Mouse (Mus musculus): ENCODE data around the gene Maf. TPM values are rescaled to one million over a fixed set of nuclear protein-coding genes. Genes with fewer than 3 reads are reported as not detected.

Maf gene
- polyA plus RNA-seq, 1 experiment from 2014 or later, result 14.8 TPM

DNA sequence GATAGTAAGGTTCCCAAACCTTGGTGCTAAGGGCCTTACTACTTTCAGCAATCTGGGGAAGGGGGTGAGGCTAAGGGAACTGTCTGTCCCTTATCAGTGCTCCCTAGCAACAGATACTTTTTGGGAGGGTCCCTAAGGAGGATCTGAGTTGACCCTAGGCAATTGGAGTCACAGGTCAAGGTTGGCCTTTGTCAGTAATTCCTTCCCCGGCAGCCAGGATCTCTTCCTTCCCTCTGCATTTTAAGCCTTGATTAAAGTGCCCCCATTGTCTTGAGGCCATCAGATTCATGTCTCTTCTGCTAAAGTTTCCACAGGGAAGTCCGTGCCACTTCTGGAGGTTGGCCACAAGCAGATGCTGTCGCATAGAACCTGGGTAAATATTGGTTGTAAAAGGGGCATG lies 10.2 kb downstream of the Maf start:
- Histone ChIP-seq H3K4me1 (ENCODE audit: control insufficient read depth, insufficient read depth, low read length) (peaks cover 8% of the 10 kb centered on the region; the same call in 1 of the 2 replicates), H3K27me3 (replicated peaks; ENCODE audit: control insufficient read depth, insufficient read depth, low read length) (no peaks in the 10 kb centered on the region), H3K36me3 (ENCODE audit: control insufficient read depth, insufficient read depth, low read length) (no peaks in the 10 kb centered on the region), H3K9ac (ENCODE audit: low read depth, low read length) (no peak overlapping the region), H3K4me3 (ENCODE audit: low read depth, low read length) (no peak overlapping the region), H3K27ac (replicated peaks; ENCODE audit: low read depth, low read length) (no peak overlapping the region), H3K4me2 (ENCODE audit: low read depth, low read length) (no peak overlapping the region), H3K9me3 (ENCODE audit: control insufficient read depth, low read length) (no peaks in the 10 kb centered on the region)
- 42% methylated on average over 3 of the region's 3 CpGs for WGBS
- ATAC-seq (ENCODE audit: low read depth) (no peak), DNase-seq (ENCODE audit: low spot score) (no peak)

DNA sequence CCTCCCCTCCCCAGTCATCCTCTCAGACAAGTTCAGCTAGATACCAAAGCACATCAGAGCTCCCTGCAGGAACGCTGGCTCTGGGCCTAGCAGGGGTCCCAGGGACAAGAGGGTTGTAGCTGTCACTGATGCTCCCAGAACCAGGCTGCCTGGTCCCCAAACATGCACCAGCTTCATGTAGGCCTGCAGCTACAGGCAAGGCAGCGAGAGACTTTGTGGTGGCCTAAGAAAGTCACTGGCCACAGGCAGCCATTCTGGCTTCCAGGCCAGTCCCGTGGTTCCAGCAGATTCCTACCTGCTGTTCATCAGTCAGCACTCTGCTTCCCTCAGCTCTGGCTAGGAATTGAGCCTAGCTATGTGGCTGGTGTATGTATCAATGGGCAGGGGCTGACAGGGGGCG lies 10.9 kb downstream of the Maf start:
- ATAC-seq (ENCODE audit: low read depth) (no peak), DNase-seq (ENCODE audit: low spot score) (no peak)
- WGBS, result 72% methylated on average over 4 of the region's 4 CpGs

DNA sequence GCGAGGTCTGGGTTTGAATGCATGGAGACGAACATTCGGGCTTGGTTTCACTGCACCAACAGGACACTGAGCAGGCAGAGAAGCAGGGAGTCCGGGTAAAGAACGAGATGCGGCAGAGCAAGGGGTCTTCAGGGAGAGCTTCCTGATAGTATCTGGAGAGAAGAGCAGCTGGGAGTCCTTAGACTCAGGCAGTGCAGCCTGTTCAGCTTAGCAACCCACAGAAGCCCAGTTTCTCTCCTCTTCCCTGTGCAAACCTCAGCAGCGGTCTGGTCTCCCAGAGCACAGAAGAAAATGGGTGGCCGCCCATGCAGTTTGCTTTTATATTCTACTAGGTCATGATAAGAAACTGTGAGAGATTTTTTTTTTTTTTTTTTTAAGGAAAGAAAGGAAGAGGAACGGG lies 20.2 kb downstream of the Maf start:
- ATAC-seq (ENCODE audit: low read depth), result no peak
- Histone ChIP-seq H3K27me3 (replicated peaks; ENCODE audit: control insufficient read depth, insufficient read depth, low read length) (peaks cover 15% of the 10 kb centered on the region), H3K36me3 (ENCODE audit: control insufficient read depth, insufficient read depth, low read length) (no peaks in the 10 kb centered on the region), H3K9ac (ENCODE audit: low read depth, low read length) (no peak overlapping the region), H3K27ac (replicated peaks; ENCODE audit: low read depth, low read length) (no peak overlapping the region), H3K4me1 (ENCODE audit: control insufficient read depth, insufficient read depth, low read length) (no peaks in the 10 kb centered on the region; the same call in 1 of the 2 replicates), H3K9me3 (ENCODE audit: control insufficient read depth, low read length) (no peaks in the 10 kb centered on the region), H3K4me3 (ENCODE audit: low read depth, low read length) (no peak overlapping the region), H3K4me2 (ENCODE audit: low read depth, low read length) (no peak overlapping the region)
- WGBS, result 71% methylated on average over 9 of the region's 9 CpGs
- no peak for DNase-seq (ENCODE audit: low spot score)

More for the DNA sequence above, 10.9 kb downstream of the Maf start:
- H3K4me2 ChIP-seq (ENCODE audit: low read depth, low read length), result no peak overlapping the region
- no peak overlapping the region for H3K9ac ChIP-seq (ENCODE audit: low read depth, low read length)
- no peaks in the 10 kb centered on the region for H3K36me3 ChIP-seq (ENCODE audit: control insufficient read depth, insufficient read depth, low read length)
- no peak overlapping the region for H3K4me3 ChIP-seq (ENCODE audit: low read depth, low read length)
- no peak overlapping the region for H3K27ac ChIP-seq (replicated peaks; ENCODE audit: low read depth, low read length)
- no peaks in the 10 kb centered on the region for H3K27me3 ChIP-seq (replicated peaks; ENCODE audit: control insufficient read depth, insufficient read depth, low read length)
- peaks cover 8% of the 10 kb centered on the region; the same call in 1 of the 2 replicates for H3K4me1 ChIP-seq (ENCODE audit: control insufficient read depth, insufficient read depth, low read length)
- no peaks in the 10 kb centered on the region for H3K9me3 ChIP-seq (ENCODE audit: control insufficient read depth, low read length)

DNA sequence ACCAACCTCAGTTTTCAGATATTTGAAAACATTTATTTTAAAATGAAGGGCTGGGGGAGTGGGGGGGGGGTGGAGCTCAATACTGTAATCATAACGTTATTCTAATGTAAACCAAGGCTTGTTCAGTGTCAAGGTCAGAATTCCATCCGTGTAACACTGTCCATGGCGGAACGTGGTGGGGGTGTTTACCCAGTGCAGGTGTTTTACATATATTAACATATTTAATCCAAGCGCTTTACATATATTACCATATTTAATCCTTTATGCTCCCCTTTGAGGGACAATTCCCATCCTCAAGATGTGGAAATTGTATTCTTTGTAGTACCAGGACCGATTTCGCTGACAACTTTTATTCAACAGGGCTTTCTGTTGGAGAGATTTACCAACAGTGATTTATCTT lies 24.3 kb downstream of the Maf start:
- WGBS, result 70% methylated on average over 7 of the region's 7 CpGs
- Histone ChIP-seq H3K27ac (replicated peaks; ENCODE audit: low read depth, low read length) (no peak overlapping the region), H3K4me1 (ENCODE audit: control insufficient read depth, insufficient read depth, low read length) (0 out of 2 replicates have a peak, but pooled peaks cover 4% of the 10 kb centered on the region), H3K4me3 (ENCODE audit: low read depth, low read length) (no peak overlapping the region), H3K9me3 (ENCODE audit: control insufficient read depth, low read length) (no peaks in the 10 kb centered on the region), H3K27me3 (replicated peaks; ENCODE audit: control insufficient read depth, insufficient read depth, low read length) (peaks cover 2% of the 10 kb centered on the region), H3K4me2 (ENCODE audit: low read depth, low read length) (no peak overlapping the region), H3K9ac (ENCODE audit: low read depth, low read length) (no peak overlapping the region), H3K36me3 (ENCODE audit: control insufficient read depth, insufficient read depth, low read length) (no peaks in the 10 kb centered on the region)
- DNase-seq (ENCODE audit: low spot score) (no peak), ATAC-seq (ENCODE audit: low read depth) (no peak)

DNA sequence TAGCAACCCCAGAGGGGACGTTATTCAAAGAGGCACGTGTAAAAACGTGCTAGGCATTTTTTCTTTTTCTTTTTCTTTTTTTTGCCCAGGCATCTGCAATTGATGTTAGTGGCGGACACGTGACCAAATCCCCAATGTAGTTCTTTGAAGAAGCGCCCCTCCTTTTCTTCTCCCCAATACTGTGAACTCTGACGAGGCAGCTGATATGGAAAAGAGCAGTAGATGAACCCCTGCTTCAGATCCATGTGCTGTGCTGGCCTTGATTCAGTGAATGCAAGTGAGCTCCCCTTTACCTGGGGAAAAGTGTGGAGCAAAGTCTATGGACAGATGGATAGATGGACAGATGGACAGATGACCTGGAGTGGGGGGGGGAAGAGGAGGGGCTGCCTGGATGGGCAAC lies 28.1 kb downstream of the Maf start:
- Histone ChIP-seq H3K9ac (ENCODE audit: low read depth, low read length) (no peak overlapping the region), H3K36me3 (ENCODE audit: control insufficient read depth, insufficient read depth, low read length) (no peaks in the 10 kb centered on the region), H3K4me2 (ENCODE audit: low read depth, low read length) (no peak overlapping the region), H3K9me3 (ENCODE audit: control insufficient read depth, low read length) (no peaks in the 10 kb centered on the region), H3K4me1 (ENCODE audit: control insufficient read depth, insufficient read depth, low read length) (0 out of 2 replicates have a peak, but pooled peaks cover 4% of the 10 kb centered on the region), H3K27me3 (replicated peaks; ENCODE audit: control insufficient read depth, insufficient read depth, low read length) (no peaks in the 10 kb centered on the region), H3K27ac (replicated peaks; ENCODE audit: low read depth, low read length) (no peak overlapping the region), H3K4me3 (ENCODE audit: low read depth, low read length) (no peak overlapping the region)
- peak; percentile 24 for DNase-seq (ENCODE audit: low spot score)
- no peak for ATAC-seq (ENCODE audit: low read depth)
- 37% methylated on average over 7 of the region's 7 CpGs for WGBS

DNA sequence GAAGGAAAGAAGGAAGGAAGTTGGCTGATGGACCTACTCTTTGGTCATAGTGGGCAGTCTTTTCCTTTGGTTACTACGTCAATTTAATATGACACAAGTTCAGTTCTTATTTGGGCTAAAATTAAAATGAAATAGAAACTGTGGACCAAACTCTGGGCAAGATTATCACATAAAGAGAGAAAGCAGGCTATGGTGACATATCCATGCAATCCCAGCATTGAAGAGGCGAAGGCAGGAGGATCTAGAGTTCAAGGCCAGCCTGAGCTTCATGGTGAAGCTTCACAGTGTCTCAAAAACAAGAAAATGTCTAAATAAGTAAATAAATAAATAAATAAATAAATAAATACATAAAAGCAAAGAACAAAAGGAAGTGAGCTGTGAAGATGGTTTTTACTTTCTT lies 42.7 kb downstream of the Maf start:
- Histone ChIP-seq H3K4me1 (ENCODE audit: control insufficient read depth, insufficient read depth, low read length) (peaks cover 8% of the 10 kb centered on the region; the same call in 1 of the 2 replicates), H3K9me3 (ENCODE audit: control insufficient read depth, low read length) (no peaks in the 10 kb centered on the region), H3K36me3 (ENCODE audit: control insufficient read depth, insufficient read depth, low read length) (no peaks in the 10 kb centered on the region), H3K4me3 (ENCODE audit: low read depth, low read length) (no peak overlapping the region), H3K27ac (replicated peaks; ENCODE audit: low read depth, low read length) (no peak overlapping the region), H3K27me3 (replicated peaks; ENCODE audit: control insufficient read depth, insufficient read depth, low read length) (no peaks in the 10 kb centered on the region), H3K4me2 (ENCODE audit: low read depth, low read length) (no peak overlapping the region), H3K9ac (ENCODE audit: low read depth, low read length) (no peak overlapping the region)
- ATAC-seq (ENCODE audit: low read depth) (no peak), DNase-seq (ENCODE audit: low spot score) (no peak)
- WGBS, result 89% methylated on average over 2 of the region's 2 CpGs

DNA sequence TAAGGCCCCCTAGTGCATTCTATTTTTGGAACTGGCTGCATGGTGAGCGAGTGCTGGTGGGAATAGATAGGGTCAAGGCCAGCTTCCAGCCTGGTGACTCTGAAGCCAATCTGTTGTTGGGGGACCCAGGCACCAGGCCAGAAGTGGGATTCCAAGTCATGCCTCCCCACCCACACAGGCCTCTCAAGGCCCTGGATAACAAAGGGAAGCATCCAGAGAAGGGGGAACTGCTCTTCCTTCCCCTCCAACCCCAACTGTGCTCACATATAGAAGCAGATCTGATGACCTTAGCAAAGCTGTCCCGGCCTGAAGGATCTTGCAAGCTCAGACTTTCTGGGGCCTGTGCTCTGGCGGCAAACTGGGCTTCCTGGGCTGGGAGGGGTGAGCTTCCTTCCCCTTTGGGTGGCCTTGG lies 57.5 kb downstream of the Maf start:
- H3K36me3 ChIP-seq (ENCODE audit: control insufficient read depth, insufficient read depth, low read length), result no peaks in the 10 kb centered on the region
- H3K27ac ChIP-seq (replicated peaks; ENCODE audit: low read depth, low read length), result no peak overlapping the region
- no peak for ATAC-seq (ENCODE audit: low read depth)
- no peaks in the 10 kb centered on the region for H3K27me3 ChIP-seq (replicated peaks; ENCODE audit: control insufficient read depth, insufficient read depth, low read length)
- no peak overlapping the region for H3K9ac ChIP-seq (ENCODE audit: low read depth, low read length)
- no peaks in the 10 kb centered on the region for H3K4me1 ChIP-seq (ENCODE audit: control insufficient read depth, insufficient read depth, low read length)
- H3K4me3 ChIP-seq (ENCODE audit: low read depth, low read length), result no peak overlapping the region
- H3K4me2 ChIP-seq (ENCODE audit: low read depth, low read length), result no peak overlapping the region
- peak; percentile 23 for DNase-seq (ENCODE audit: low spot score)
- H3K9me3 ChIP-seq (ENCODE audit: control insufficient read depth, low read length), result 0 out of 2 replicates have a peak, but pooled peaks cover 4% of the 10 kb centered on the region
- WGBS, result 78% methylated on average over 3 of the region's 3 CpGs

DNA sequence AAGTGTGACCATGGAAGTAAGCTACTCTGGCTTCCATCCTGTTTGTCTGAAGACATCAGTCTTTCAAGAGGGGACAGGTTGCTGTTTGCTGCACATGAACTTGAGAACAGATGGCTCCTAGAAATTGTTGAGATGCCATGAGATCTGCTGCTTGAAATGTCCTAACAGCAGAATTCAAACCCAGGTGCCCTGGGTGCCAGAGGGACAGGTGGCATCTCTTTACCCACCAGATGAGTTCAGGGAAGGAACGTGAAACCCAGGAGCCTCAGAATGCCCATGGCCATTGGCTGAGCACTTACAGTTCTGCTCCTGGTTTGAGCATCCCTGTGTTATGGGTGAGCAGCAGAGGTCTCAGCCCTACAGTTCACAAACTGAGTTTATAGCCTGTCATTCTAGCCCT lies 62.5 kb downstream of the Maf start:
- 82% methylated on average over 1 of the region's 1 CpGs for WGBS
- Histone ChIP-seq H3K4me3 (ENCODE audit: low read depth, low read length) (no peak overlapping the region), H3K27ac (replicated peaks; ENCODE audit: low read depth, low read length) (no peak overlapping the region), H3K4me2 (ENCODE audit: low read depth, low read length) (no peak overlapping the region), H3K4me1 (ENCODE audit: control insufficient read depth, insufficient read depth, low read length) (no peaks in the 10 kb centered on the region), H3K27me3 (replicated peaks; ENCODE audit: control insufficient read depth, insufficient read depth, low read length) (no peaks in the 10 kb centered on the region), H3K36me3 (ENCODE audit: control insufficient read depth, insufficient read depth, low read length) (no peaks in the 10 kb centered on the region), H3K9me3 (ENCODE audit: control insufficient read depth, low read length) (0 out of 2 replicates have a peak, but pooled peaks cover 4% of the 10 kb centered on the region), H3K9ac (ENCODE audit: low read depth, low read length) (no peak overlapping the region)
- no peak for ATAC-seq (ENCODE audit: low read depth)
- no peak for DNase-seq (ENCODE audit: low spot score)

DNA sequence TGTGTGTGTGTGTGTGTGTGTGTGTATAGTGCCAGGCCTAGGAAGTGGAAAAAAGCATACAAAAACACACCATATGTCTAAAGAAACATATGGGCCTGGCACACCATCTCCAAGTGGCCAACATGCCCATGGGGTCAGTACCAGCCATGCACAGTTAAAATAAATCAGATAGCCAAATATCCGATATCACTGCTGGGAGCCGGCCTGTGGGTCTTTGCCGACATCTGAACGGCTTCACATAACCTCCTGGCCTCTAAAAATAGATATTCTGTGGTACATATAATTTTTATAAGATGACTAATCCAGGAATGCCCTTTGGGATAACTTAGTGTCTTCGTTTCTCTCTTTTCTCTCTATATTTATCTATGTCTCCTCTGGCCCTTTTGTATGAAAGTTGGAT lies 65.7 kb downstream of the Maf start:
- whole genome bisulfite sequencing, result 92% methylated on average over 5 of the region's 5 CpGs
- Histone ChIP-seq H3K4me1 (ENCODE audit: control insufficient read depth, insufficient read depth, low read length) (no peaks in the 10 kb centered on the region), H3K9me3 (ENCODE audit: control insufficient read depth, low read length) (no peaks in the 10 kb centered on the region), H3K9ac (ENCODE audit: low read depth, low read length) (no peak overlapping the region), H3K4me3 (ENCODE audit: low read depth, low read length) (no peak overlapping the region), H3K27me3 (replicated peaks; ENCODE audit: control insufficient read depth, insufficient read depth, low read length) (no peaks in the 10 kb centered on the region), H3K36me3 (ENCODE audit: control insufficient read depth, insufficient read depth, low read length) (no peaks in the 10 kb centered on the region), H3K4me2 (ENCODE audit: low read depth, low read length) (no peak overlapping the region), H3K27ac (replicated peaks; ENCODE audit: low read depth, low read length) (no peak overlapping the region)
- ATAC-seq (ENCODE audit: low read depth), result no peak
- DNase-seq (ENCODE audit: low spot score), result no peak

Measured in embryonic facial prominence, embryonic 14.5 days (tissue).